16 mouse cellular contexts compared by ENCODE assay signal in the genomic region with DNA sequence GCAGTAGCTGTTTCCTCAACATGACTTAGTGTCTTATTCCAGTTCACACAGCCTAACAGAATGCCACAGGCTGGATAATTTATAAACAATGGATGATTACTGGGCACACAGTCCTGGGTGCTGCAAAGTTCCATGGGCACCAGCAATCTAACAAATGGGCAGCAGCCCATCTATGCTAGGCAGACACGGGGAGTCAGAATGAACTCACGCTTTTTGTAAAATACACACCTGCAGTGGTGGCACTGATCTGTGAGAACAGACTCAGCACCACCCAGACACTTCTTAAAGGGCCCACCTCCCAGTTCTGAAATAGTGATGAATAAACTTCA.
"Had no signal": no experiment of that assay in that cellular context is flagged by ENCODE, and none has a peak within 500 bp of the region (broad histone marks: within the 10 kb centered on the region; RNA-seq: fewer than 3 reads in every experiment).

No protein-coding gene starts in this region.

- ATAC-seq: liver, embryonic 12.5 days; midbrain, embryonic 15.5 days had no signal

- H3K9me3 ChIP-seq: limb, embryonic 10.5 days; limb, embryonic 13.5 days; liver, embryonic 12.5 days; liver, embryonic 15.5 days; midbrain, embryonic 12.5 days; midbrain, embryonic 15.5 days; neural tube, embryonic 12.5 days; neural tube, embryonic 15.5 days had no signal

- DNase-seq: kidney, adult 9 months; liver; lung, adult 2 months; lung, postnatal 14 days; thymus, adult 2 months; thymus, postnatal 14 days; thymus, postnatal 4 days had no signal

- H3K4me3 ChIP-seq: limb, embryonic 10.5 days; limb, embryonic 13.5 days; liver, embryonic 12.5 days; liver, embryonic 15.5 days; midbrain, embryonic 12.5 days; midbrain, embryonic 15.5 days; neural tube, embryonic 12.5 days; neural tube, embryonic 15.5 days had no signal

- H3K36me3 ChIP-seq: limb, embryonic 10.5 days; limb, embryonic 13.5 days; liver, embryonic 12.5 days; liver, embryonic 15.5 days; midbrain, embryonic 12.5 days; midbrain, embryonic 15.5 days; neural tube, embryonic 12.5 days; neural tube, embryonic 15.5 days had no signal

- H3K4me1 ChIP-seq: limb, embryonic 10.5 days; limb, embryonic 13.5 days; liver, embryonic 12.5 days; liver, embryonic 15.5 days; midbrain, embryonic 12.5 days; midbrain, embryonic 15.5 days; neural tube, embryonic 12.5 days; neural tube, embryonic 15.5 days had no signal

- H3K27me3 ChIP-seq: limb, embryonic 13.5 days; liver, embryonic 12.5 days; liver, embryonic 15.5 days; midbrain, embryonic 12.5 days; midbrain, embryonic 15.5 days; neural tube, embryonic 12.5 days; neural tube, embryonic 15.5 days had no signal

- H3K27ac ChIP-seq: limb, embryonic 10.5 days; limb, embryonic 13.5 days; liver, embryonic 12.5 days; liver, embryonic 15.5 days; midbrain, embryonic 12.5 days; midbrain, embryonic 15.5 days; neural tube, embryonic 12.5 days; neural tube, embryonic 15.5 days; stomach, postnatal 0 days had no signal
